Mouse (Mus musculus): Measurements from ENCODE around the gene Nog. TPM values are rescaled to one million over a fixed set of nuclear protein-coding genes. Genes with fewer than 3 reads are reported as not detected.
A peak's percentile ranks its signal among the peaks of the same experiment; 100 is the strongest.

Gene Nog
- 0.20 and 0.23 TPM in 2 replicates for polyA plus RNA-seq (2016; fragmentation: Nextera tagmentation; extraction: Ambion mirVana)

DNA sequence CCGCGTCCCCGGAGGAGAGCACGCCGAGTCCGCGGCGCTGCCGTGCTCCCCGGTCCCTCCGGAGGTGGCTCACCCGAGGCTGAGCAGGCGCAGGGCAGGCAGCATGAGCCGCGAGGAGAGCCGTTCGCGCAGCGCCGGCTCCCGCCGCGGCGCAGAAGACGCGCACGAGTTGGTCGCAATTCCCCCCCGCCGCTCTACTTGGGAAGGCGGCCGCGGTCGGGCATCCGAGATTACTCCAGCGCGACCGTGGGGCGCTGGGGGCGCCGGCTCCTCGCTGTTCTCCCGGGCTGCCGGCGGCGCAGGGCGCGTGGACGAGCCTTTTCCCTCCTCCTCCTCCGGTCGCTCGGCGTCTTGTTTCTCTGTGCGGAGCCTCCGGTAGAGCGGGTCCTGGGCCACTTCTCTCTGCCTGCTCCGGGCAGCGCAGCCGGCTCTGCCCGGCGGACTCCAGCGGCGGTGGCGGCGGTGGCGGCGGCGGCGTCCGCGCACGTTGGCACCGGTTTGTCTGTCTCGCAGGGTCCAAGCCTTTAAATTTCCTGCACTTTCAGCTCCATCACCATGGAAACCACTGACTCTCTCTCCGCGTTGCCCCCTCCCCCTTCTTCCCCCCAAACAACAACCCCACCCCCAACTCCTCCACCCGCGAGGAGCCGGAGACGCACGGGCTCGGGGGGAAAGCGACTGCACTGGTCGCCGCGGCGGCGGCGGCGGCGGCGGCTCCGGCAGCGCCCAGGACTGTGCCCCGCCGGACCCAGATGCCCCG is at the start of gene Nog:
Gene Nog, minus strand, starts transcription at position 277 of the 760 bp plus-strand sequence.
- Histone ChIP-seq H3K9ac (peak within 1 kb of the TSS; percentile 39; the same call in 1 of the 2 replicates), H3K36me3 (no peaks in the 10 kb centered on the region), H3K4me2 (peak within 1 kb of the TSS; percentile 68), H3K27ac (no peak within 1 kb of the TSS), H3K9me3 (replicated peaks) (no peaks in the 10 kb centered on the region), H3K4me3 (peak within 1 kb of the TSS; percentile 51), H3K27me3 (replicated peaks) (peaks cover 86% of the 10 kb centered on the region), H3K4me1 (0 out of 2 replicates have a peak, but pooled peaks cover 6% of the 10 kb centered on the region)
- under 1% methylated on average over 90 of the region's 97 CpGs for WGBS (ENCODE audit: insufficient replicate concordance)
- no peak for ATAC-seq

DNA sequence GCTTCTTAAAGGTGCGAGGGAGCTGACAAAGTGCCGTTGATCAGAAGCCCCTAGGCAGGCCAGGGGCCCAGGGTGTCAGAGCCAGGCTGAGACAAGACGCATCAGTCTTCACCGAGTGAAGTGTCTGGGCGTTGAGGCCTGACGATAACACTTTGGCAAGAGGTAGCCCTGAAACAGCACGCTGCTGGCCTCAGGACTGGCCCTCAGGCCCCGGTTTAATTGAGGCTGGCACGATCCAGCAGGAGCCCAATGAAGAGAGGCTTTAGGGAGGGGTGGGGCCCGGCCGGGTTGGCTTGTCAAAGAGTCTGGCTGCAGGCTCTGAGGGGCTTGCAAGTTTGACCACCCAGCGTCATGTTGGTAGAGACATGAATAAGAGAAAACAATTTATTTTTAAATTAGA is 38.1 kb upstream of the Nog start:
- Histone ChIP-seq H3K4me2 (no peak overlapping the region), H3K27ac (no peak overlapping the region), H3K4me3 (no peak overlapping the region), H3K9ac (no peak overlapping the region), H3K27me3 (replicated peaks) (no peaks in the 10 kb centered on the region), H3K36me3 (no peaks in the 10 kb centered on the region), H3K9me3 (replicated peaks) (no peaks in the 10 kb centered on the region), H3K4me1 (0 out of 2 replicates have a peak, but pooled peaks cover 4% of the 10 kb centered on the region)
- 56% methylated on average over 12 of the region's 12 CpGs for WGBS (ENCODE audit: insufficient replicate concordance)
- no peak for ATAC-seq

DNA sequence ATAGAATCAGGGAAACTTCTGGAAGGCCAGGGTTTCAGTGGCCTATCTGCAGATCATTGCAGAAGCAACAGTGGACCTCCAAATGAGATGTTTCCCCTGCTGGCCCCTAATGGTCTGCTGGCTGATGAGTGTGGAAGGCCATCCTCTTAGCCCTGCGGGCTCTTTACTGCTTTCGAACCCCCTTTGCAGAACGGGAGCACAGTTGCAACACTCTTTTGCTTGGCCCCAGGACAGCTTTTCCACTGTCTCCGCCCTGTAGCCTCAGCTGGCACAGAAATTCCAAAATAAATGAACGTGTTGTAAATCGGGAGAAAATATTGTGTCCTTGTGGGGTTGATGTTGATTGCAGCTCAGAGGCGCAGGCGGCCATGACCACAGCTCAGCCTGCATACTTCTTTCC is 37.7 kb upstream of the Nog start:
- Histone ChIP-seq H3K27me3 (replicated peaks) (no peaks in the 10 kb centered on the region), H3K4me3 (no peak overlapping the region), H3K9me3 (replicated peaks) (no peaks in the 10 kb centered on the region), H3K36me3 (no peaks in the 10 kb centered on the region), H3K9ac (no peak overlapping the region), H3K4me2 (no peak overlapping the region), H3K27ac (no peak overlapping the region), H3K4me1 (0 out of 2 replicates have a peak, but pooled peaks cover 4% of the 10 kb centered on the region)
- 83% methylated on average over 8 of the region's 8 CpGs for WGBS (ENCODE audit: insufficient replicate concordance)
- ATAC-seq: no peak

DNA sequence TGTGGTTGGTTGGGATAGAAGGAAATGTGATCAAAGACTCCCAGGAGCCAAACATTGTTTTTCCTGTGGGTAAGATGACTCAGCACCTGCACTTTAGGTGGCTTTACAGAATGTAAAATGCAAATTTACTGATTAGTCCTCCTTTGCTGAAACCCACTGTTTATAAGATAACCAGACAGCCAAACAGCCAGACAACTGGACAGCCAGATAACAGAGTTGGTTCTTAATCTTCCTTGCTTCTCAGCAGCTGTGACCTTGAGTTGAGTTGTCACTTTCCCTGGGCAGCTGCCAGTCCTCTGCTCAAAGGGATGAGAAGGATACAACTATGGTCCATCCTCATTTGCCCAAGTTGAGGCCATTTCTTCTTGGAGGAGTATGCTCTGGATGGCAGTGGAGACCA is 35.8 kb upstream of the Nog start:
- H3K4me2 ChIP-seq: no peak overlapping the region
- ATAC-seq: peak; percentile 78
- H3K4me1 ChIP-seq: 0 out of 2 replicates have a peak, but pooled peaks cover 4% of the 10 kb centered on the region
- no peaks in the 10 kb centered on the region for H3K36me3 ChIP-seq
- no peaks in the 10 kb centered on the region for H3K9me3 ChIP-seq (replicated peaks)
- peak overlapping the region; percentile 45; the same call in 1 of the 2 replicates for H3K27ac ChIP-seq
- H3K27me3 ChIP-seq (replicated peaks): no peaks in the 10 kb centered on the region
- no peak overlapping the region for H3K4me3 ChIP-seq
- H3K9ac ChIP-seq: no peak overlapping the region

DNA sequence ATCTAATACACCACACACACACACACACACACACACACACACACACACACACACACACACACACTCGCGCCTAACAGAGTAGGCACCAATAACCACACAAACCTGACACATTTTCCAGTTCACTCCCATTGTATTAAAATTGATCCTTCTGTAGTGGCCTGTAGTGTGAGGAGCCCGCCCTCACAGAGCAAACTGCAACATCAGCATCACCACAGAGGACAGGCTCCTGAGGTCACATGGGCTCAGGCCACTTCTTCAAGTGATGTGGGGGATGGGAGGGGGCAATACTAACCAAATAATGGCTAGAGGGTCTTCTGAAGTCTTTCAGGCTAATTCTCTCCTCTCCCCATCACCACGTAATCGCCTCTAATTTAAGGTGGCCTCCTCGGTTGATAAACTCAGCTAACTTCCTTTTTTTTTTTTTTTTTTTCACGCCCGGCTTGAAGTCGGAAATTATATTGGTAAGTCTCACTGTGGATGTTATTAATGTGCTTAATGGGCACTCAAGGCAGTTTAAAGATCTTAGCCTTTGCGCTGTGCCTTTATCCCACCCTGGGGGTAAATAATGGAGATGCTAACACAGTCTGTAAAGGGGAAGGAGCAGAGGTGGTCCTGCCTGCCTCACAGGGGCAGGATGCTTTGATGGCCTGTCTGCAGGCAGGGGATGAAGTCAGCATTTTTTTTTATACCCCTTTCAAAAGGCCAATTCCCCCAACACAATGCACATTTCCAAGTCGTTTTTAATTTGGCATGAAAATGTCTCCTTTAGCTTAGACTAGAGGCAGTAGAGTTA is 25.2 kb upstream of the Nog start:
- no peak overlapping the region for H3K4me3 ChIP-seq
- 50% methylated on average over 11 of the region's 11 CpGs for WGBS (ENCODE audit: insufficient replicate concordance)
- no peaks in the 10 kb centered on the region for H3K9me3 ChIP-seq (replicated peaks)
- no peaks in the 10 kb centered on the region for H3K36me3 ChIP-seq
- no peak overlapping the region for H3K4me2 ChIP-seq
- no peaks in the 10 kb centered on the region for H3K27me3 ChIP-seq (replicated peaks)
- H3K27ac ChIP-seq: no peak overlapping the region
- H3K4me1 ChIP-seq: no peaks in the 10 kb centered on the region
- ATAC-seq: no peak
- H3K9ac ChIP-seq: no peak overlapping the region

DNA sequence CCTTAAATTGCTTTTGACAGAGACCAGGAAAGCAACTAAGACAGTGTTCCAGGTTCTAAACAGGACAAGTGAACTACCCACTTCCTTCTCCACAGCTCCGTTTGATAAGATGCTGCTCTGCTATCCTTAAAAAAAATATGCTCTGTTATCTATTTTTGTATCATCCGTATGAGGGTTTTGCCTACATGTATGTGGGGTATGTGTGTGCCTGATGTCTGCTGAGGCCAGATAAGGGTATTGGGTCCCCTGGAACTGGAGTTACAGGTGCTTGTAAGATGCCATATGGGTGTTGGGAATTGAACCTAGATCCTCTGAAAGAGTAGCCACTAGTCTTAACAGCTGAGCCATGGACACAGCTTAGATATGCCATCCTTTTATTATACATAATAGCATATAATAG is 19.6 kb upstream of the Nog start:
- peak; percentile 74 for ATAC-seq
- no peak overlapping the region for H3K4me2 ChIP-seq
- no peak overlapping the region for H3K4me3 ChIP-seq
- 44% methylated on average over 2 of the region's 2 CpGs for WGBS (ENCODE audit: insufficient replicate concordance)
- no peak overlapping the region for H3K9ac ChIP-seq
- no peak overlapping the region for H3K27ac ChIP-seq
- H3K36me3 ChIP-seq: no peaks in the 10 kb centered on the region
- 0 out of 2 replicates have a peak, but pooled peaks cover 4% of the 10 kb centered on the region for H3K4me1 ChIP-seq
- H3K27me3 ChIP-seq (replicated peaks): no peaks in the 10 kb centered on the region
- no peaks in the 10 kb centered on the region for H3K9me3 ChIP-seq (replicated peaks)

DNA sequence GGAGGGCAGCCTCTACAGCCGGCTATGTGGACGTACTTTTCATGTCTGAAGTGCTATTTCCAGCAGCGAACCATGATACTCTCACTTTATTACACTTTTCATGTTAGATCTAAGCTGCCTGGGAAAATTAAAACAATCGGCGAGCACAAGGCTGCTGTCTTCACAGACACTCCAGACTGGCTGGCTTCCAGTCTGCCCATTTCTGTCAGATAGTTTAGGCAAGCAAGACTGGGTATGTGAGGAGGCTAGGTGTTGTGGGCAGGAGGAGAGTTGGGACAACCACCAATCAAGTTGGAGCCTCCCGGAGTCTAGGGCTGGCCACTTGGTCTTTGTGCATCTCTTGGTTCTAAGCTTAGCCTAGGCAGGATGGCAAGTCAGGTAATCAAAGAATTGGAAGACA is 17.5 kb upstream of the Nog start:
- 0 out of 2 replicates have a peak, but pooled peaks cover under 1% of the 10 kb centered on the region for H3K27me3 ChIP-seq (replicated peaks)
- H3K9ac ChIP-seq: no peak overlapping the region
- H3K9me3 ChIP-seq (replicated peaks): no peaks in the 10 kb centered on the region
- 62% methylated on average over 6 of the region's 6 CpGs for WGBS (ENCODE audit: insufficient replicate concordance)
- ATAC-seq: no peak
- no peaks in the 10 kb centered on the region for H3K36me3 ChIP-seq
- no peak overlapping the region for H3K4me3 ChIP-seq
- H3K4me2 ChIP-seq: no peak overlapping the region
- H3K4me1 ChIP-seq: 0 out of 2 replicates have a peak, but pooled peaks cover 4% of the 10 kb centered on the region
- no peak overlapping the region for H3K27ac ChIP-seq

DNA sequence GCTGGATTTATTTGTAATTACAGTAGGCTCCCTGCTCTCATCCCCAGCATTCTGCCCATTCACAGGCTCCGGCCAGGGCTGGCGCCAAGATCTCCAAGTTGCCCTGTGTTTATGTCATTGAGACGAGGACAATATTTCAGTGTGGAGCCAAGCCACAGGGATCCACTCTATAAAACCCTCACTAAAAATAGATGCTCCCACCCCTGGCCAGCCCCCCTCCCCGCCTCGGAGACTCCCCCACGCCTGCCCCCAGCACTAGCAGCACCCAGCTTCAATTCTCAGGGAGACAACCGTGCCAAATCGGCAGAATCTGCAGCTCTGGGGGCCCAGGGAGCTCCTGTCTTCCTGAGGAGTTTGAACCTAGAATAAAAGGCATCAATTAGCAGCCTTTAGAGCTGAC is 16.2 kb upstream of the Nog start:
- Histone ChIP-seq H3K4me2 (no peak overlapping the region), H3K27ac (no peak overlapping the region)

DNA sequence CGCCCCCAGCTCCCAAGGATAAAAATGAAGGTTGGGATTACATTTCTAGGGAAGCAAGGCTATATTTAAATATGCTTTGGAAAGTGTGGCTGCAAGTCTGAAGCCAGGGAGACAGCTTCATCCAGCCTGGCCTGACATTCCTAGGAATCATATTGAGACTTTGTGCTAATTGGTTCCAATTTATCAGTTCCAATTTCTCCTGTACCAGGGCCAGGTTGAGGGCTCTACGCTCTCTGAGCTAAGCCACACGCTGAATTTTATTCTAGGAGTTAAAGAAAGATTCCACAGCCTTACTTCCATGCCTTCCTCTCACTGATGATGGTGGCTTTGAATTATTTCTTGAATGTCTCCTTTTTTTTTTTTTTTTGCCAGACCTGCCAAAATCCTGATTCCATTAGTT is 15.6 kb upstream of the Nog start:
- Histone ChIP-seq H3K4me2 (no peak overlapping the region), H3K4me3 (no peak overlapping the region), H3K4me1 (0 out of 2 replicates have a peak, but pooled peaks cover 4% of the 10 kb centered on the region), H3K27me3 (replicated peaks) (peaks cover 9% of the 10 kb centered on the region), H3K9me3 (replicated peaks) (no peaks in the 10 kb centered on the region), H3K27ac (no peak overlapping the region), H3K36me3 (no peaks in the 10 kb centered on the region), H3K9ac (no peak overlapping the region)
- WGBS (ENCODE audit: insufficient replicate concordance): 65% methylated on average over 3 of the region's 3 CpGs
- ATAC-seq: no peak

More for the DNA sequence above, 16.2 kb upstream of the Nog start:
- no peak for ATAC-seq
- H3K36me3 ChIP-seq: no peaks in the 10 kb centered on the region
- 0 out of 2 replicates have a peak, but pooled peaks cover 4% of the 10 kb centered on the region for H3K4me1 ChIP-seq
- no peak overlapping the region for H3K4me3 ChIP-seq
- WGBS (ENCODE audit: insufficient replicate concordance): 32% methylated on average over 8 of the region's 8 CpGs
- H3K27me3 ChIP-seq (replicated peaks): peaks cover 9% of the 10 kb centered on the region
- H3K9me3 ChIP-seq (replicated peaks): no peaks in the 10 kb centered on the region
- H3K9ac ChIP-seq: no peak overlapping the region

DNA sequence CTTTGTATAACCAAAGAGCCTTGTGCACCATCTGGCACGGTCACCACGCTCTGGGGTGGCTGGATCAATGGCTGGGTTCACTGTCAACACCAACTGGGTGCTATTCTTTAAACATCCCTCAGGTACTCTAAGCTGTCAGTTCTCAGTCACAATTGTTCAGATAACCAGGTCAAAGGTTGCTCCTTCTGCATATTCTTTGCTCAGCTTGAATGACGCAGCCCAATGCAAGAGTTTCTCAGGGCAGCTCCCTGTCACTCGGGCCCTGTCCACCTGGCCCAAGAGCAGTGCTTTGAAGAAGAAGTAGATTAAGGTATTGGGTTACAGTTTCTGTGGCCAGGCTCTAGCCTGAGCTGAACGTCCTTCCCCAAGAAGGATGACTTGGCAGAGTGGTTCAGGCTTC is 12.2 kb upstream of the Nog start:
- no peaks in the 10 kb centered on the region for H3K4me1 ChIP-seq
- H3K9ac ChIP-seq: no peak overlapping the region
- no peak overlapping the region for H3K4me3 ChIP-seq
- H3K9me3 ChIP-seq (replicated peaks): no peaks in the 10 kb centered on the region
- no peak for ATAC-seq
- WGBS (ENCODE audit: insufficient replicate concordance): 43% methylated on average over 5 of the region's 5 CpGs
- peaks cover 9% of the 10 kb centered on the region for H3K27me3 ChIP-seq (replicated peaks)
- no peaks in the 10 kb centered on the region for H3K36me3 ChIP-seq
- H3K27ac ChIP-seq: no peak overlapping the region
- no peak overlapping the region for H3K4me2 ChIP-seq

DNA sequence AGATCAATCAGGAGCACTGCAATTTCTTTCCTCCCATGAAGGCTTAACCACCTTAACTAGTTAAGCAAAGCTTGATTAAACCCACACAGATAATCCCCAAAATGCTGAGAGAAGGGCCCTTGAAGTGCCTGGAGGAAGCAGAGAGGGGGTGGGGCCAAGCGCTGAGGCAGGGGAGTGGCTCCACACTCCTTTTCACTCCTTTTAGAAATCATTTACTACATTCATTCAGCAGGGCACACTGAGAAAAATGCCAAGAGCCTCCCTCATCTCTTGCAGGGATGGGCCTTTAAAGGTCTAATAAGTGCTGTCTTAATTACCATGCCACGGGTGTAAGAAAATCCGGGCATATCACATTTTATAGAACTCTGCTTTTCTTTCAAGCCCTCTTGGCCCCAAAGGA is 10.2 kb upstream of the Nog start:
- Histone ChIP-seq H3K4me2 (no peak overlapping the region), H3K4me1 (no peaks in the 10 kb centered on the region), H3K36me3 (no peaks in the 10 kb centered on the region), H3K27me3 (replicated peaks) (peaks cover 21% of the 10 kb centered on the region), H3K9me3 (replicated peaks) (no peaks in the 10 kb centered on the region), H3K9ac (no peak overlapping the region), H3K4me3 (no peak overlapping the region), H3K27ac (no peak overlapping the region)
- ATAC-seq: no peak
- 47% methylated on average over 3 of the region's 3 CpGs for WGBS (ENCODE audit: insufficient replicate concordance)

DNA sequence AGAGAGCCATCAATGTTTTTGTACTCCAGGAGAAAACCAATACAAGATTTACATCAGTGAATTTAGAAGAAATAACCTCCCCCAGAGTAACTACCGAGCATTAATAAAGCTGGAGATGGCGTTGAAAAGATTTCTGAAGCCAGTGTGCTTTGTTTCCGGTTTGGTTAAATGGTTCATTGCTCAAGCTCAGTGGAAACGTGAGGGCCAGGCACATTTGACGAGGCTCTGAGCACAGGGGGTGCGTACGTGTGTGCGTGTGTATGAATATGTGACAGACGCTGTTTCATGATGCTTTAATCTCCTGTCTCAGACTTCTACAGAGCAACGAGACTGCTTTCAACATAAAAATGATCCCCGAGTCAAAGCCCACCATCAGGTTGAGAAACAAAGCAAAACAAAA is 8.1 kb upstream of the Nog start:
- no peak for ATAC-seq
- no peak overlapping the region for H3K9ac ChIP-seq
- WGBS (ENCODE audit: insufficient replicate concordance): 68% methylated on average over 11 of the region's 11 CpGs

More for the DNA sequence above, 8.1 kb upstream of the Nog start:
- H3K4me1 ChIP-seq: no peaks in the 10 kb centered on the region
- no peak overlapping the region for H3K4me3 ChIP-seq
- peaks cover 38% of the 10 kb centered on the region for H3K27me3 ChIP-seq (replicated peaks)
- H3K4me2 ChIP-seq: no peak overlapping the region
- no peaks in the 10 kb centered on the region for H3K9me3 ChIP-seq (replicated peaks)
- H3K36me3 ChIP-seq: no peaks in the 10 kb centered on the region
- no peak overlapping the region for H3K27ac ChIP-seq
